Mouse (Mus musculus) lung, postnatal 0 days (tissue): ENCODE measurements at regions not wholly inside any gene's neighbourhood (a gene's known extent, or its start where the extent isn't known, plus 50 kb on each side); places are given as distances from the start of the nearest gene placed in this dataset.

Source experiments
- CTCF ChIP-seq: IDR thresholded peaks from 2 replicates; pipeline ENCODE4 v1.5.1; 2016; ENCODE audit warnings: antibody characterized with exemption, mild to moderate bottlenecking
- EP300 ChIP-seq: IDR thresholded peaks from 2 replicates; pipeline ENCODE4 v1.6.1; 2016; ENCODE audit warnings: antibody characterized with exemption, mild to moderate bottlenecking, control low read depth

- TF ChIP-seq EP300 (no peak), CTCF (no peak)
Measured at GRCm38 (mm10) chr16:58349354-58349753, 58.9 kb upstream of the Dcbld2 start.
